Mouse (Mus musculus): ENCODE measurements around the gene Zfp661.

DNA sequence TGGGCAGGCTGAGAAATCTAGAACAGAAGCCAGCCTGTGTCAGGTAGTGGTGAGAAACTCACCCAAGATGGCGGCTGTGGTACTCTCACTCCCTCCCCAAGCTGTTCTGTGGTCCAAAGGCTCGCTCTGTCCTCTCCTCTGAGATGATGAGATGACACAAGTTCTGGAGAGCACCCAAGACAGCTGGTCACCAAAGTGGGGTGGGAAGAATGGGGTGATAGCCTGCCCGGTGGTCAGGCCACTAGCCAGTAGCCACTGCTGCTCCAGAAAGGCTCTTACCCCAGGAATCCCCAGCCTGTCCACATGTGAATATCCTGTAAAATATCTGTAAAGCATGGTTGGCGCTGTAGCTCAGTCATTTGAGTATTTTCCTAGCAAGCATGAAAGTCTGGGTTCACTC, 25.4 kb upstream of the Zfp661 start:
- TF ChIP-seq CTCF (IDR thresholded peaks at IDR 0.05; ENCODE audit: low read depth) = no peak
- no peak for TF ChIP-seq EP300 (IDR thresholded peaks at IDR 0.05; ENCODE audit: low read depth)
